Mouse (Mus musculus): ENCODE results near the gene Plp1. TPM values are rescaled to one million over a fixed set of nuclear protein-coding genes. Genes with fewer than 3 reads are reported as not detected.

The Plp1 gene
- polyA plus RNA-seq, 1 experiment from 2014 or later: 5.2 TPM

DNA sequence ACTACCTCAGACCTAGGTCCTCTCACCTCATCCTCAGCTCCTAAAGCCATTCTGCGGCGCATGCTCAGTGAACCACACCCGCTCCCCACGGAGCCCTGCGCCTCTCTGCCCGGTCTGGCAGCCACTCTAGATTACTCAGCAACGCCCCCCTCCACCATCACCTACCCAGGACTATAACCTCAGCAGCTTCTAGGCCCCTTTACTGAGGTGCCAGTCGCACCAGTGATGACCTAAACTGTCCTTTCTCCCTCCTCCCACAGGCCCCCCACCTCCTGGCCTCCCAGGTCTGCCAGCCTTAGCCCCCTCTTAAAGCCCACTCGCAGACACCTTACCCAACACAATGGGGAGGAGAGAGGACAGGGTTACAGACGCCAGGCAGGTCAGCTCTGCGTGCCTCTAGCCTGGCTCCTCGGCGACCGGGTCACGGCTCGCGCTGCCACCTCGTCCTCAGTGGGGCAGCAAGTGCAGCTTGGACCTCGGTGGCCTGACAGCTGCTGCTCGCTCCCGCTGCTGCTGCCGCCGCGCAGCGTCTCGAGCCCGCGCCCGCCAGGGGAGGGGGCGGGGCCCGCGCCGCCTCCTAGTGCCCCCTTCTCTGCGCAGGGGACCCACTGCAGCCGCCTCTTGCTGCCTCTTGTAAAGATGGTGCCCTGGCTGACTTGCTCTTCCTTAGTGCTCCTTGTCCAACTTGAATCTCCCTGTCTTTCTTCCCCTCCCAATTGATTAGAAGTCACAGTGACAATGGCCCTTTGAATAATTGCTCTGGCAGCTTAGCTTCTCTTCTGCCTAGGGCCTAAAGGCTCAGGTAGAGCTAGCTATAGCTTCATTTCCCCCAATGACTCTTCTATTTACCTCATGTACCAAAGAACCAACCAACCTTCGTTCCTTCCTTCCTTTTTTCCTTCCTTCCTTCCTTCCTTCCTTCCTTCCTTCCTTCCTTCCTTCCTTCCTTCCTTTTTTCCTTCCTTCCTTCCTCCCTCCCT, 45.9 kb downstream of the Plp1 start, which contains the start of gene Rab9b:
Gene Rab9b, minus strand, starts transcription at position 695 of the 980 bp plus-strand sequence.
- H3K4me3 ChIP-seq (replicated peaks): peak within 1 kb of the TSS; percentile 39
- H3K4me2 ChIP-seq: peak within 1 kb of the TSS; percentile 67
- no peaks in the 10 kb centered on the region for H3K4me1 ChIP-seq
- H3K27me3 ChIP-seq (replicated peaks): no peaks in the 10 kb centered on the region
- H3K9me3 ChIP-seq: no peaks in the 10 kb centered on the region
- whole genome bisulfite sequencing: 19% methylated on average over 28 of the region's 36 CpGs
- no peak within 1 kb of the TSS for H3K9ac ChIP-seq
- no peaks in the 10 kb centered on the region for H3K36me3 ChIP-seq
- H3K27ac ChIP-seq: no peak within 1 kb of the TSS
- peak; percentile 53; the same call in 1 of the 2 replicates for ATAC-seq (ENCODE audit: insufficient read depth, low FRiP score, low read depth)

Other genes starting within 250 kb of the Plp1 start
- gene Tceal3, start 231.8 kb upstream of the Plp1 start, polyA plus RNA-seq (2015; fragmentation: Nextera tagmentation; extraction: Ambion mirVana): 7.2 and 9.0 TPM in 2 replicates
- 8.6 and 8.8 TPM in 2 replicates for gene Tceal1, start 114.7 kb upstream of the Plp1 start, polyA plus RNA-seq (2015; fragmentation: Nextera tagmentation; extraction: Ambion mirVana)
- 490 and 503 TPM in 2 replicates for gene Morf4l2, start 79.0 kb upstream of the Plp1 start, polyA plus RNA-seq (2015; fragmentation: Nextera tagmentation; extraction: Ambion mirVana)
- gene Glra4, start 42.5 kb upstream of the Plp1 start, polyA plus RNA-seq (2015; fragmentation: Nextera tagmentation; extraction: Ambion mirVana): 0.08 TPM in 1 of 2 replicates, not detected in the other
- gene Rab9b, start 46.1 kb downstream of the Plp1 start, polyA plus RNA-seq (2015; fragmentation: Nextera tagmentation; extraction: Ambion mirVana): 0.57 and 0.62 TPM in 2 replicates
- gene H2bfm, start 104.7 kb downstream of the Plp1 start, polyA plus RNA-seq (2015; fragmentation: Nextera tagmentation; extraction: Ambion mirVana): not detected in 2 replicates
- gene Tmsb15b2, start 152.8 kb downstream of the Plp1 start, polyA plus RNA-seq (2015; fragmentation: Nextera tagmentation; extraction: Ambion mirVana): 41.3 and 52.1 TPM in 2 replicates
- 5.5 and 5.7 TPM in 2 replicates for gene Tmsb15l, start 154.2 kb downstream of the Plp1 start, polyA plus RNA-seq (2015; fragmentation: Nextera tagmentation; extraction: Ambion mirVana)
- gene Tmsb15b1, start 154.2 kb downstream of the Plp1 start, polyA plus RNA-seq (2015; fragmentation: Nextera tagmentation; extraction: Ambion mirVana): 24.8 and 26.4 TPM in 2 replicates
- 17.5 and 18.2 TPM in 2 replicates for gene Zcchc18, start 170.5 kb downstream of the Plp1 start, polyA plus RNA-seq (2015; fragmentation: Nextera tagmentation; extraction: Ambion mirVana)
- 9.0 and 9.2 TPM in 2 replicates for gene Slc25a53, start 215.6 kb downstream of the Plp1 start, polyA plus RNA-seq (2015; fragmentation: Nextera tagmentation; extraction: Ambion mirVana)
- 5.6 and 6.5 TPM in 2 replicates for gene Fam199x, start 226.9 kb downstream of the Plp1 start, polyA plus RNA-seq (2015; fragmentation: Nextera tagmentation; extraction: Ambion mirVana)

Measured in stomach, embryonic 15.5 days (tissue).